Mouse (Mus musculus) brain, embryonic 14.5 days (tissue): ENCODE results near the gene Ptpn23. TPM values are rescaled to one million over a fixed set of nuclear protein-coding genes. Genes with fewer than 3 reads are reported as not detected.

Experiments
- DNase-seq: peaks from one replicate; pipeline ENCODE4 v3.0.0-alpha.2; 2011; ENCODE audit warnings: low read depth
- CTCF ChIP-seq: fragments of 200-500 bp; IDR thresholded peaks from 2 replicates; pipeline ENCODE4 v1.5.1; 2012; ENCODE audit warnings: inconsistent platforms, mild to moderate bottlenecking, moderate library complexity, borderline replicate concordance; ENCODE audit not compliant: insufficient read depth, insufficient read length; ENCODE audit errors: extremely low read depth
- POLR2A ChIP-seq: fragments of 200-500 bp; IDR thresholded peaks from 2 replicates; pipeline ENCODE4 v1.6.1; 2012; ENCODE audit warnings: mild to moderate bottlenecking, inconsistent platforms, borderline replicate concordance; ENCODE audit not compliant: poor library complexity, insufficient read depth, insufficient read length, severe bottlenecking; ENCODE audit errors: extremely low read depth
- polyA plus RNA-seq: library from polyadenylated mRNA; depleted of rRNA; stranded (reverse); fragments of >200 nt; gene quantifications from 2 replicates; pipeline ENCODE4 v1.2.3, GENCODE M21; 2012; rRNA removed

Ptpn23 gene
- polyA plus RNA-seq, 1 experiment, result 73.7 TPM

- DNase-seq, result no peak
- no peak for TF ChIP-seq CTCF
- TF ChIP-seq POLR2A, result no peak
These were observed 62.8 kb downstream of the Ptpn23 start for GRCm38 (mm10) chr9:110345057-110345739.

GRCm38 (mm10) chr9:110343805-110344204, 64.2 kb downstream of the Ptpn23 start:
- DNase-seq, result no peak
- TF ChIP-seq CTCF, result no peak

GRCm38 (mm10) chr9:110342008-110342407, 66.0 kb downstream of the Ptpn23 start:
- no peak for DNase-seq
- no peak for TF ChIP-seq CTCF
- TF ChIP-seq POLR2A, result no peak

- no peak for DNase-seq
- TF ChIP-seq POLR2A (no peak), CTCF (no peak)
These were observed 67.8 kb downstream of the Ptpn23 start for GRCm38 (mm10) chr9:110340037-110340750.

Other genes starting within 250 kb of the Ptpn23 start
- gene Cspg5, start 164.4 kb downstream of the Ptpn23 start, polyA plus RNA-seq, result 108 and 139 TPM in 2 replicates
- 46.6 and 55.9 TPM in 2 replicates for gene Elp6, start 103.0 kb downstream of the Ptpn23 start, polyA plus RNA-seq
- gene Scap, start 74.9 kb downstream of the Ptpn23 start, polyA plus RNA-seq, result 24.9 and 53.4 TPM in 2 replicates
- 0.45 and 1.1 TPM in 2 replicates for gene Ngp, start 11.5 kb upstream of the Ptpn23 start, polyA plus RNA-seq
- 35.8 and 39.3 TPM in 2 replicates for gene Klhl18, start 68.5 kb upstream of the Ptpn23 start, polyA plus RNA-seq
- 1.9 and 3.6 TPM in 2 replicates for gene Kif9, start 68.7 kb upstream of the Ptpn23 start, polyA plus RNA-seq
- 83.3 and 90.6 TPM in 2 replicates for gene Setd2, start 124.4 kb upstream of the Ptpn23 start, polyA plus RNA-seq
- 25.1 and 33.9 TPM in 2 replicates for gene Nradd, start 216.2 kb upstream of the Ptpn23 start, polyA plus RNA-seq
- gene Nbeal2, start 245.9 kb upstream of the Ptpn23 start, polyA plus RNA-seq, result 11.8 and 15.5 TPM in 2 replicates
- 76.0 and 103 TPM in 2 replicates for gene Ccdc12, start 248.3 kb upstream of the Ptpn23 start, polyA plus RNA-seq